Mouse (Mus musculus) liver, embryonic 14.5 days (tissue): Measurements from ENCODE around the gene Cyp2d9.

Source experiments
- CTCF ChIP-seq: IDR thresholded peaks from 2 replicates; pipeline ENCODE4 v1.5.1; 2016; ENCODE audit warnings: antibody characterized with exemption, low read depth, control low read depth
- EP300 ChIP-seq: IDR thresholded peaks from 2 replicates; pipeline ENCODE4 v1.6.1; 2016; ENCODE audit warnings: antibody characterized with exemption, low read depth

DNA sequence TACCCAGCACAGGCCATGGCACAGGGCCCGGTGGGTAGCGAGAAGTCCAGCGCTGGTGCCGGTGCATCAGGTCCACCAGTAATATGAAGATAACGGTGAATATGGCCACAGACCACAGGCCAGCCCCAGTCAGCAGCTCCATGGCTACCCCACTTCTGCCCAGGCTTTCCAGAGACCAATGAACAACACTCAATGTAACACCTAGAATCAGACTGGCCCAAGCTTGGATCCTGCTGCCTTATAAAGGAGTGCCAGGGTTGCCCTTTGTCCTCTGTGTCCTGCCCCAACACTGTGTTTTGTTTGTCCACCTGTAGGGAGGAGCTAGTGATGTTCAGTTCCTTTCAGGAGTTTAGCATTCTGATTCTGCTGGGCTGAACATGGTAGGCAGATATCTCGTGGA, 26.3 kb upstream of the Cyp2d9 start, which contains the start of gene Cyp2d10:
- no peak for TF ChIP-seq CTCF
- no peak for TF ChIP-seq EP300
